Mouse (Mus musculus): ENCODE data around the gene Col18a1.

- TF ChIP-seq CTCF (IDR thresholded peaks at IDR 0.05; ENCODE audit: insufficient read depth, low read length) (no peak), POLR2A (IDR thresholded peaks at IDR 0.05; ENCODE audit: borderline replicate concordance, extremely low read depth, low read depth, low read length) (no peak)
Measured at GRCm38 (mm10) chr10:77028782-77029296, 137.5 kb downstream of the Col18a1 start.

All from lung, adult 2 months (tissue).